Mouse (Mus musculus): ENCODE measurements around the gene Retsat. TPM values are rescaled to one million over a fixed set of nuclear protein-coding genes. Genes with fewer than 3 reads are reported as not detected.

The Retsat gene
- polyA plus RNA-seq, 2 experiments from 2014 or later = 2.7 to 4.1 TPM

DNA sequence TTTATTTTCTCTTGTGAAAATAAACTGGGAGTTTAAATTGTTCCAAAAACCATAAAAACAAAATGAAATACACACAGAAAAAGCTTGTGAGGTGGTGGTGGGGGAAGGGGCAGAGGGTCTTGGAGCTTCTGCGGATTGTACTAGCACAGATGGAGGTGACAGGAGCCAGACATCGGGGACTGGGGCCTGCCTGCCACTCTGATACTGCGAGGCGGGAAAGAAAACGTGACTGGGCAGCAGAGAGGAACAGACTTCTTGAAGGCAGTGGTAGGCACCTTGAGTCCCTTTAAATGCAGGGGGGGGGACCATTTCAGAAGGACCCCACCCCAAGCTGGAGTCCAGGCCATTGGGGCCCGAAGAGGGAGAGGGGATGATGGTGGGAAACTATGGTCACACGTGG, 28.1 kb downstream of the Retsat start:
- no peak for ATAC-seq

DNA sequence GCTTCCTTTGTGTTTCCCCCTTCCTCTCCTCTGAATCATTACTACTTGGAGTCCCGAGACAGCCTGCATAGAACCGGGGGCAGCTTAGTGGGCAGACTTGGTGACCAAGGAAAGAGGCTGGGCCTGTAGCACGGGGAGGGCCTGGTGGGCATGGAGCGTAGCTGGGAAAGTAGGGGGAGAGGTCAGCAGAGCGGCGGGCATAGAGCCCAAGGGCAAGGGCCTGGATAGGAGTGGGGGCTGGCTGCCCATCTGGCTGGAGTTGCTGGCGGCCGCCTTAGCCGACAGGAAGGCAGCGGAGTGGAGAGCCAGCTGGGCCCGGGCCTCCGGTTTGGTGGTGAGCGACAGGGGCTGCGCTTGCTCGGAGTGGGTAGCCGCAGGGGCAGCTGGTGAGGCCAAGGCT, 29.0 kb downstream of the Retsat start:
- no peak for ATAC-seq

DNA sequence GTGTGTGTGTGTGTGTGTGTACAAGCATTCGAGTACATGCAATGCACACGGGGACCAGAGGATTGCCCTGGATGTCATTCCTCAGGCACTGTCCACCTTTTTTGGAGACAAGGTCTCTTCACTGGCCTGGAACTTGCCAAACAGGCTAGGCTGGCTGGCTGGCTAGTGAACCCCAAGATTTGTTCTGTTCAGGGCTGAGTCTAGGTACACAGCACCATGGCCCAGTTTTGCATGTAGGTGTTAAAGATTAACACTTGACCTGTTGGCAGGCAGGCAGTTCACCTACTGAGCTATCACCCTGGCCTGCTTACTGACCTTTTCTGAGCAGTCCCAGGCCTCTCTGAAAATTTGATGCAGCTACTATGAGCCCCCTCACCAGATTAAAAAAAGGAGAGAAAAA, 32.1 kb downstream of the Retsat start:
- ATAC-seq = no peak

DNA sequence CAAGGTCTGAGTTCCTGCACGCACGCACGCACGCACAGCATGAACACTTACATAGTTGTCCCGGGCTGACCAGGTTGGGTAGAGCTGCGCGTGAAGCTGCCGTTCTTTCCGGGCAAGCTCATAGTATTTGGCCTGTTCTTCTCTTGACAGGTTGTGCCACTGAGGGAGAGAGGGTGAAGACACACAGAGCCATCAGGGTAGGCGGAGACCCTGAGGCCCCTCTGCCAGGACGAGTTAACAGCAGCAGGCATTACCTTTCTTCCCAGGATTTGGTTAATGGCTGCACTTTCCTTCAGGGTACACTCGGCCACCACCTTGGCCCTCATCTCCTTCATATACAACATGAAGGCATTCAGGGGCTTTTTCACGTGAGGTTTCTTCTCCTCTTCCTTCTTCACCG, 32.7 kb downstream of the Retsat start:
- ATAC-seq = no peak

DNA sequence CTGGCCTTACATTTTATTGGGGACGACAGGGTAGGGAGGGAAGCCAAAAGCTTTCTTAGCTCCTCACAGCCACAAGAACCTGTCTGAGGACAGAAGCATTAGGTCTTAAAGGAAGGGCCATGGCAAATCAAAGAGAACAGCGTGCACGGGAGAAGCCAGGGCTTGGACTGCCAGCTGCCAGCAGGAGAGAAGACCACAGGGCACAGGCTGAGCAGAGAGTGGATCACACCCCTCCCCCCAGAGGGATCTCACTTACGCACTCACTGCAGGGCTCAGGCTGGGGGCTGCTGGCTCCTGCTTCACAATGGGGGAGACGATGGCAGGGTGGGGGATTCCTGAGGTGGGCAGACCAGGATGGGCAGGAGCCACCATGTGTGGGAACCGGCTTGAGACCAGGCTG, 33.4 kb downstream of the Retsat start:
- ATAC-seq = no peak

DNA sequence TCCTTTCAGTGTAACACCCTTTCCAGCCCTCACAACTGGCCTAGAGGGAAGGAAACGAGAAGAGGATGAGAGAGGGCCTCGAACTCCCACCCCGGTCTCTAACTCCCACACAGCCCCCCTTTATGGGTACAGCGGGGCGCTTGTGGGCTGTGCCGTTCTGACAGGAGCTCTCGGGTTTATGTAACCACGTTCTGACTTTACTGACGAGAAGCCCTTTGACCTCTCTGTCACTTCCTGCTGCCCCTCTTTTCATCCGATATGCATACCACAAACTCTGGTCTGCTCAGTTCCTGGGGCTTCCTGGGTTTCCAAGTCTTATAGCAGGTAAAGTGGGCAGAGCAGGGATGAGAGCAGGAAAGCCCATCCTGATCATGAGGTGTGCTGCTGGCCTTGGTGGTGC, 36.0 kb downstream of the Retsat start:
- no peak for ATAC-seq

DNA sequence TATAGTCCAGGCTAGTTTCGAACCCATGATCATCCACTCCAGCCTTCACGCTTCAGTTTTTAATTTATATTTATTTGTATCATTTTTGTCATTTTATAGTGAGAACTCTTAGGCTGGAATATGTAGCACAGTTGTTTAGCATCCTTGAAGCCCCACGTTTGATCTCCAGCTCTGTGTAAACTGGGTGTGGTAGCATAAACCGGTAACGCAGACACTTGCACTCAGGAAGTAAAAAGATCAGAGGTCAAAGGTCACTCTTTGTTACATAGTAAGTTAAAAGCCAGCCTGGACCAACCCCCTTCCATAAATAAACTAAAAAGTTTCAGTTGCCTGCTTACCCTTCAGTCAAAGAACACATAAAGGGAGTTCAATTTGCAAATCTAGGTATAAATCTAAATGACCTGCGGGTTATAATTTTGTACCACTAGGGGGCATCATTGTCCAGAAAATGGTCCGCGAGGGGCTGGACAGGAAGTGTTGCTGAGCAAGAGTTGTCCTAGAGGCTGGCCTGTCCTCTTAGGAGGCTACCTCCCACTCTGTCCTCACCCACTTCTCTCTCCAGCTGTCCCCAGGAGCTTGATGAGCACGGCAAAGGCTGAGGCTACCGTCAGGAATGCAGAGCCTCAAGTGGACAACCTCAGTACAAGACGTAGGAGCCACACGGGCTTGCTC, 37.6 kb downstream of the Retsat start:
- ATAC-seq = peak; percentile 60

DNA sequence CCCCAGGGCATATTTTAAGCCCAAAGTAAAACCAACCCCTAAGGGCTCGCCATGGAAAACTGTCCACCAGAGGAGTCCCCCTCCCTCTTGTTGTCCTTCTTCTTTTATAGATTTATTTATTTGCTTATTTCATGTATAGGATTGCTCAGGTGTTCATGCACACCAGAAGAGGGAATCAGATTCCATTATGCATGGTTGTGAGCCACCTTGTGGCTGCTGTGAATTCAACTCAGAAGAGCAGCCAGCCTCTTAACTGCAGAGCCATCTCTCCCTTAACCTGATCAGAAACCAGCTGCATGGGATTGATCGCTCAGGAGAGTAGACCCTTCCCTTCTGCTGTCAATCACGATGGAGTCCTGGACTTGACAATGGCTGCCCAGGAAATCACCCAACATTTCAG, 38.7 kb downstream of the Retsat start:
- ATAC-seq = no peak

DNA sequence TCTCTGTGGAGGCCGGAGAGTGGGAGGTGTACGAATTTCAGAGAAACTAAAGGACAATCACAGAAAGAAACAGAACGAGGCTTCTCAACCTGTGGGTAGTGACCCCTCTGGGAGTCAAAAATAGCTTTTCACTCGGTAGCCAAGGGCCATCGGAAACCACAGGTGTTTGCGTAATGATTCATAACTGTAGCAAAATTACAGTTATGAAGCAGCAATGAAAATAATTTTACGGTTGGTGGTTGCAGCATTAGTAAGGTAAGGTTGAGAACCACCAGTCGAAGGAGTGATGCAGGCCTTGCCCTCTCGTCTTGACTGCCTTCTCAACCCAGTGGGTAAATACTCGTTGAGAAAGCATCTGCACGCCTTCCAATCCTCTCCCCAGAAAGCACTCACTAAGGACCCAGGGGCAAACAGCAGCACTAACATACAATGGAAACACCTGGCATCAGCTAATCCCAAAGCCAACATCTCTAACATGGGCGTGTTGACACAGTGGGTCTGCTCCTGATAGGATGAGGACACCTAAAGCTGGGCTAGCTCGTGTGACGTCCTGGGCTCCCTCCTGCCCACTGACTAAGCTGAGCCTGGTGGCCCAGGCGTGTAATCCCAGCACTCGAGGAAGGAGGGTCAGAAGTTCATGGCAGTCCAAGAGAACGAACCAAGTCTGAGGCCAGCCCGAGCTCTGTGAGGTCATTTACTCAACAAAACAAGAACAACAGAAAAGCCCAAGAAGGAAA, 43.1 kb downstream of the Retsat start:
- ATAC-seq = no peak

DNA sequence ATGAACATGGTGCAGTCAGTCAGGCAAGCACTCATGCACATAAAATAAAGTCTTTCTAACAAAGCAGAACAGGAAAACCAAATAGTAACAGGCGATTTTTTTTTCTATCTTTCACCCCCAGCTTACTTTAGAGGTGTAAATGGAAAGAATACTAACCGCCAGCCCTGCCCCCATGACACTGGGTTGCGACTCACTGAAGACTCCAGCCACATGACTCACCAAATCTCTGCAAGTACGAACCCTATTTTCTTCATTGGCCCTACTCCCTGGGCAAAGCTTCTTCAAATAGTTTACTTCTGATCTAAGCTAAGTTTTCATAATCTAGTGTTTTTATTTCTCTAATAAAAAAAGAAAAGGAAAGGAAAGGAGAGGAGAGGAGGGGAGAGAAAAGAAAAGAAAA, 46.3 kb downstream of the Retsat start:
- ATAC-seq = no peak

DNA sequence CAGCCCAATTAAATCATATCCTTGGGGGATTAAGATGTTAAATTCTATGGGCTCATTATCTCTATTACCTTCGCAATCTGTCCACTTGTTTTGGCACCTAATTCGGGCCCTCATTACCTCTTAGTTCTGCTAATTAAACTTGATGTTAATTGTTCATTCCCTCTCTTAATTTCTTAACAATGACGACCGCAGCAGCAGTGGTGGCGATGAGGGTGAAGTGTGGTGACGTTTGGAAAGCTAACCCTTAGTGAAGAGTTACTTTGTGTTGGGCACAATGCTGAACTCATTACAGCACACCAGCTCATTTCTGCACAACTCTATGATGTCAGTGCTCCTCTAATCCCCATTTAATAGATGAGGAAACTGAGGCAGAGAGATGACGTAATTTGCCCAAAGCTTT, 47.1 kb downstream of the Retsat start:
- ATAC-seq = no peak

DNA sequence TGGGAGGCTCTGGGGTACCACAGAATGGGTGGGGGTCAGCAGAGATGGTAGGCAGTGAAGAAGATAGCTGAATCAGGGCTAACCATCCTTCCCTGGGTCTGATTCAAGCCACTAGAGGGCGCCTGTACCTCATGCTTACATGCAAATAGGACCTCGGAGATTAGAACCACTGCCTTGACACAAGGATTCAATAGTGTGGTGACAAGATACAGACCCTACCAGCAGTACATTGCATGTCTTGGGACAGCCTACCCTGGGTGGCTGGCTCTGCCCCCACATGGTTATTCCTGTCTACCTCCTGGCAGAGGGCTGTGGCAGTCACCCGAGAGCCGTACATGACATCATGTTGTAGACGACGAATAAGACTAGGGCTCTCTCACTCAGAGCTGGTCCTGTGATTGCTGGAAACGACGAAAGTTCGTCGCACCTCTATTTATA, 49.1 kb downstream of the Retsat start:
- no peak for ATAC-seq

DNA sequence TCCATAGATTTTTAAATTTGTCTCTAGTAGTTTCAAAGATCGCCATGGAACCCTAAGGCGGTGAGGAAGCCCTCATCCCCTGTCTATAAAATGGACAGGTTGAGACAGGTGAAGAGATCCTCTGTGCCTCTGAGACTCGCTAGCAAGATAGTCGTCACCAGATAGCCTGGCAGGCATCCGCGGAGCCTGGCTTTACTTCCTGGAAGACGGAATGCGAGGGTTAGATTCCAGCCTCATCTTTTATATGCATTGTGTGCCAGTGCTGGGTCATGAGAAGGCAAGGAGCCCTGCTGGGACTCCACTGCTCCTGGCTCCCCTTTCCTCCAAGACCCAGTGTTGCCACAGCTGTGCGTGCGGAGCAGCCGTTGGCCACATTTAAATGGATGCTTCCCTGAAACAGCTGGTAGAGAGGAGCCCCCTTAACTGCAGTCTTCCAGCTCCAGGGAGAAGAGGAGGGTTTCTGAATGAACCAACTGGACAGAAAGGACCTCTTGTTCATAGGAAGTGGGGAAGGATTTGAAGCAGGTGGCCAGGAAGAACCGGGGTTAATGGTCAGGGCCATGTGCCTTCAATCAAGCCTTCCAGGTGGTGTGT, 49.8 kb downstream of the Retsat start:
- ATAC-seq = no peak

DNA sequence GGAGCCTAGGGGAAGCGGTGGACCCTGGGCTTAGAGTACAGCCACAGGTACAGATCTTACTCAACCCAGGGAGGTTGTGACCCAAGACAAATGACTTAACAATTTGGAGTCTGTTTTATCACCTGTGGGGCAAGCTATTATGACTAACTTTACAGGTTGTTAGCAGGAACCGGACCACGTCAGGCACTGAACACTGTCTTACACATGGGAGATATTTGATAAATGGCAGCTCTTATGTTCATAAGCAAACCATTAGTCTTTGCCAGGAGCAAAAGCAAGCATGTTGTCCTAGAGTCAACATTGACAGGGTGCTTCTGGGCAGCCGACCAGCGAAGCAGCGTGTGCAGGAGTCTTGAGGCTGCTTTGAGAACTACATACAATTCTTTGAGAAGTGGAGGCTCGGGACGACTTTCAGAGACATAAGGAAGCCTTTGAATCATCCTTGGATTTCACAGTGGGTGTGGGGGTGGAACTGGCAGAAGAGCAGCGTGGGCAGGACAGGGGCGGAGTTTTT, 52.1 kb downstream of the Retsat start:
- no peak for ATAC-seq

DNA sequence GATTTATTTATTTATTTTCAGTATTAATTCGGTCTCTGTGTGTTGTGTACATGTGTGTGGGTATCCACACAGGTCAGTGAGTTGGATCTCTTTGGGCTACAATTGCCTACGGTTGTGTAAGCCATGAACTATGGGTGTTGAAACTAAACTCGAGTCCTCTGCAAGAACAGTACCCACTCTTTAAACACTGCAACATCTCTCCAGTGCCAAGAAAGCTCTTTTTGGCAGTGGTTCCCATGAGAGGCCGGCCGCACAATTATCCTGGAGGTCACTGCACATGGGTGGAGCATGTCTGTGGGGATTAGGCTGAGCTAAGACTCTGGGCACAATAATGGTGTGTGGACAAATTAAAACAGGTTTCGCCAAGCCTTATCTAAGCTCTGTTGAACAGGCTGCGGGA, 55.1 kb downstream of the Retsat start:
- ATAC-seq = no peak

DNA sequence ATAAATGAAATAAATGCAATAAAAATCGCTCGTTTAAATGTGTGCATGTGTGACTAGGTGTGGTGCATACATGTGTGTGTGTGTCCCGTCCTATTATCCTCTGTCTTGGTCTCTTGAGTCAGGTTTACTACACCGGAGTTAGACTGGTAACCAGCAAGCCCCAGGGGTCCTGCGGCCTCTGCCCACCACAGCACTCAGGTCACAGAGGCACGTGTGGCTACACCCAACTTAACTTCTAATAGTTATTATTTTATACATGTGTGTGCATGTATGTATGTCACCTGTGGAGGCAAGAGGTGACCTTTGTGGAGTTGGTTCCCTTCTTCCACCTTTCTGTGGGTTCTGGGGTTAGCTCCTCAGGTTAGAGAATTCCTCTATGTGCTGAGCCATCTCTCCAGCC, 56.1 kb downstream of the Retsat start:
- no peak for ATAC-seq

DNA sequence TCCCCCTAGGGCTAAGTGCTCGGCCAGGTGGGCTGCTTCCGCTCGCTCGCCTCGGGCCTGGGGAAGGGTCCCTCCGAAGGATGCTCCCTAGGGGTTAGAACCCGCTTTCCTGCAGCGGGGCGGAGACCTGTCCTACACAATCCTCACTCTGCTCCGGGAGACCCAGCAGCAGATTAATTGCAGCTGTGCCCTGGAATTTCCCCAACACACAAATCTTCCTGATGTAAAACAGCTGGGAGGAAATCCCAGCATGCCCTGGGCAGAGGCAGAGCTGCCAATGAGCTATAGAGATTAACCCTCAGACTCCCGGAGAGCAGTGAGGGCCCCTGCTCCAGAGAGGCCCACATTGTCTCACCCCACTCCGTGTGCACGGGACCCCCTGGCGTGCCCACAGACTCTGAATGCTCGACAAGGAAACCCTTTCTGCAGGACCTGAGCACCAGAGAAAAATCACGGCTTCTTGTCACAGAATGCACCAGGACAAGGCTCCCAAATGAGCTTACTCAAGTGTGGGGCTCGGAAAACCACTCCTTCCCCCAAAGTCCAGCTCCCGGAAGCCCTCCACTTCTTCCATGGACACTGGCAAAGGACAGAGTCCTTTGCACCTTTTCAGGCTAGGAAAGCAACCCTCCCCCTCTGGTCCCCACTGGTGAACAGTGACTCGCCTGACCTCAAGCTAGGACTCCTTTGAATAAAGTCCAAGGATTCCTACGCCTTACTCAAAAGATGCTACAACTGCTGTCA, 57.2 kb downstream of the Retsat start:
- ATAC-seq = no peak

DNA sequence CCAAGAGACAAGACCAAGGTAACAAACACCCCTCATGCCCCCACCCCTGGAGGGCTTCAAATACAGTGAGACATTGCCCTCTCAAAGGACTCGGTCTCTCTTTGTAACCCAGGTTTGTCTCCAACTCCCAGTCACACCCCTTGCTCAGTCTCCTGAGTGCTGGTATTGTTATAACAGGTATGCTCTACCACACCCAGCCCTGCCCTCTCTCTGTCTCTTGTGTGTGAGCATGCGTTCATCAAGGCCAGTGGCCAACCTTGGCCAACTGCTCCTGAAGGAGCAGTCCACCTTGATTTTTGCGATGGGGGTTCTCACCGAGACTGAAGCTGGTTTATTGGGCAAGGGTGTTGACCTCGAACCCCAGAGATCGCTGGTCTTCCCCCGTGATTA, 57.8 kb downstream of the Retsat start:
- ATAC-seq = no peak

DNA sequence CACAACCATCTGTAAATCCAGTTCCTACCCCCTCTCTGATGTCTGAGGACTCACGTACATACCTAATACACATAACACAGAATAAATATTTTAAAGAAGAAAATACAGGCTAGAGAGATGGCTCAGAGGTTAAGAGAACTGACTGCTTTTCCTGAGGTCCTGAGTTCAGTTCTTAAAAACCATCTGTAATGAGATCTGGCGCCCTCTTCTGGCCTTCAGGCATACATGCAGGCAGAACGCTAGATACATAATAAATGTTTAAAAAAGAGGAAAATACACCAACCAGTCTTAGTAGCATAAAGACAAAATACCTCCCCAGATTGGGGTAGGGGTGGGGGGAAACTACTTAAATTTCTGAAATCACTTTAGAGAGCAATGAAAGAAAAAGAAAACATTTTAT, 59.7 kb downstream of the Retsat start:
- ATAC-seq = no peak
